Mouse (Mus musculus) midbrain, embryonic 16.5 days (tissue): ENCODE measurements around the gene Tlx2. TPM values are rescaled to one million over a fixed set of nuclear protein-coding genes. Genes with fewer than 3 reads are reported as not detected.
A peak's percentile ranks its signal among the peaks of the same experiment; 100 is the strongest.

Experiments
- ATAC-seq: fragments of 200-750 bp; cut with Nextera tagmentation; 2 replicates; pipeline ENCODE4 v1.8.0; 2017; ENCODE audit warnings: moderate TSS enrichment
- H3K27ac ChIP-seq: fragments of 300-500 bp; sonication (generic); 2 replicates; pipeline ENCODE4 v1.5.1; 2014; ENCODE audit warnings: mild to moderate bottlenecking, low read length, mixed read lengths
- H3K27me3 ChIP-seq: fragments of 300-500 bp; sonication (generic); 2 replicates; pipeline ENCODE4 v1.6.1; 2014; ENCODE audit warnings: low read depth, low read length, mixed read lengths; ENCODE audit not compliant: control insufficient read depth, insufficient read depth
- H3K36me3 ChIP-seq: fragments of 300-500 bp; sonication (generic); 2 replicates; pipeline ENCODE4 v1.6.1; 2014; ENCODE audit warnings: mild to moderate bottlenecking, low read length, moderate library complexity, mixed read lengths; ENCODE audit not compliant: control insufficient read depth, insufficient read depth
- H3K4me1 ChIP-seq: fragments of 300-500 bp; sonication (generic); 2 replicates; pipeline ENCODE4 v1.6.1; 2014; ENCODE audit warnings: mild to moderate bottlenecking, low read length, mixed read lengths; ENCODE audit not compliant: control insufficient read depth, insufficient read depth
- H3K4me2 ChIP-seq: fragments of 300-500 bp; sonication (generic); 2 replicates; pipeline ENCODE4 v1.6.1; 2014; ENCODE audit warnings: mild to moderate bottlenecking, low read length, mixed read lengths
- H3K4me3 ChIP-seq: fragments of 300-500 bp; sonication (generic); 2 replicates; pipeline ENCODE4 v1.5.1; 2014; ENCODE audit warnings: low read depth, mild to moderate bottlenecking, low read length, moderate library complexity, mixed read lengths
- H3K9ac ChIP-seq: fragments of 300-500 bp; sonication (generic); 2 replicates; pipeline ENCODE4 v1.6.1; 2014; ENCODE audit warnings: low read depth, low read length, mixed read lengths
- H3K9me3 ChIP-seq: fragments of 300-500 bp; sonication (generic); replicated peaks from 2 replicates; pipeline ENCODE4 v1.6.1; 2014; ENCODE audit warnings: mild to moderate bottlenecking, low read length, mixed read lengths; ENCODE audit not compliant: control insufficient read depth, poor library complexity, severe bottlenecking
- WGBS: fragments of 180-500 bp; shearing (Covaris S2); extraction: QIAGEN DNeasy Blood & Tissue Kit; methylation state at CpG from one replicate; pipeline ENCODE4 v1.1.7; 2014; 5-methylcytosine and 5-hydroxymethylcytosine counted together
- polyA plus RNA-seq: library from polyadenylated mRNA; unstranded; fragments of >200 nt; fragmentation: Nextera tagmentation; extraction: Ambion mirVana; gene quantifications from 2 replicates; pipeline ENCODE4 v1.2.1, GENCODE M21; 2015

Gene Tlx2
- polyA plus RNA-seq, 1 experiment from 2014 or later: not detected

GRCm38 (mm10) chr6:83033249-83034185, 36.6 kb downstream of the Tlx2 start, which contains the start of the genes Dok1 and Loxl3:
Gene Dok1 (minus strand): TSS chr6:83033471.
Gene Loxl3 (plus strand): TSS chr6:83034173.
- under 1% methylated on average over 48 of the region's 51 CpGs for WGBS
- H3K4me2 ChIP-seq: peak within 1 kb of the TSS; percentile 84
- H3K9me3 ChIP-seq: no peaks in the 10 kb centered on the region
- H3K36me3 ChIP-seq: no peaks in the 10 kb centered on the region
- peak within 1 kb of the TSS; percentile 32 for H3K27ac ChIP-seq
- H3K9ac ChIP-seq: peak within 1 kb of the TSS; percentile 58
- H3K4me1 ChIP-seq: peaks cover 18% of the 10 kb centered on the region
- peak within 1 kb of the TSS; percentile 47 for H3K4me3 ChIP-seq
- peak; percentile 47 for ATAC-seq
- peaks cover 25% of the 10 kb centered on the region for H3K27me3 ChIP-seq

DNA sequence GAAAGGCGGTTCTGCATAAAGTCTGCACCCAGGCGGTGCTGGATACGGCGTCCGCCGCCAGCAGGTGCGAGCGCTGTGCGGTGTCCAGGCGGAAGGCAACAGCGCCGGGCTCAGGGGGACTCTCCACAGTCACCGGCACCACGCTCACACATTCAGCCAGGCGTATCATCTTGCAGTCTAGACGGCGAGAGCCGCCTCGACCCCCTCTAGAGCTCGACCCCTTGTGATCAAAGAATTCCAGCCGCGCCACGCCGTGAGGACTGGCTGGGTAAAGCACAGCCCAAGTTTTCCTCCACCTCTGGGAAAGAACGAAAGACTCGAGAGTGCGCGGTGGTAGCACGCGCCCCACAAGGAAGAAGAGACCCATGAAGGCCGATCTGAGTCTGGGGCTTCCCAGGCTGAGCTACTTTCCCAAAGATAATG, 37.3 kb downstream of the Tlx2 start:
- peak overlapping the region; percentile 58 for H3K9ac ChIP-seq
- peak overlapping the region; percentile 84 for H3K4me2 ChIP-seq
- H3K9me3 ChIP-seq: no peaks in the 10 kb centered on the region
- peaks cover 25% of the 10 kb centered on the region for H3K27me3 ChIP-seq
- H3K27ac ChIP-seq: no peak overlapping the region
- peak overlapping the region; percentile 47 for H3K4me3 ChIP-seq
- no peaks in the 10 kb centered on the region for H3K36me3 ChIP-seq
- peaks cover 16% of the 10 kb centered on the region for H3K4me1 ChIP-seq
- ATAC-seq: peak; percentile 56
- WGBS: under 1% methylated on average over 31 of the region's 31 CpGs

DNA sequence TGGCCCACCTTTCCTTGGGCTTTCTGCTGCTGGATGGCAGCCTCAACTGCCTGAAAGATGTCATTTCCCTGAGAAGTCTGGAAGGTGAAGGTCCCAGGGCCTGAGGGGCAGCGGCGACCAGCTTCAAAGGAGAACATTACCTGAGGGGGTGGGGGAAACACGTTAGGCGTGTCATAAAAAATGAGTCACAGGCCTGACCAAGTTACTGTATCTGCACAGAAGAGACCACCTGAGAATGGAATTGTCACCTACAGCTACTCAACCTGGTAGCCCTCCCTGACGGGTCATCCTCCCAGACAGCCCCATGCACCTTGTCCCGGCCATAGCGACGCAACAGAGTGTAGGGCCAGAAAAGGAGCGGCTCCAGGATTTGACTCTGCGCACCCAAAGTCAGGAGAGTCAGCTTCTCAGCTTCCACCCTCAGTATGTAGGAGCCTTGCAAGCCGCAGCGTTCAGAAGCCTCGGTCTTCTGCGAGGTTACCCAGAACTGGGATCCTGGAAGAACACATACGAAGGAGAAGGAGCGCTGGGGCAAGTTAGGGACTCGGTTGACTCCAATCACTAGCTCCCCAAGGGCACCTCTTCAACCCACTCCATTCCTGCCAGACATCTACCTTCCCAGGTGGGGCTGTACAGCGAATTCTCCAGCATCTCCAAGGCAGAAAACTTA, 38.0 kb downstream of the Tlx2 start:
- Histone ChIP-seq H3K36me3 (no peaks in the 10 kb centered on the region), H3K9ac (no peak overlapping the region), H3K4me3 (peak overlapping the region; percentile 47), H3K27ac (no peak overlapping the region), H3K9me3 (no peaks in the 10 kb centered on the region), H3K4me2 (peak overlapping the region; percentile 84), H3K27me3 (peaks cover 25% of the 10 kb centered on the region), H3K4me1 (peaks cover 16% of the 10 kb centered on the region)
- no peak for ATAC-seq
- WGBS: 23% methylated on average over 18 of the region's 18 CpGs

DNA sequence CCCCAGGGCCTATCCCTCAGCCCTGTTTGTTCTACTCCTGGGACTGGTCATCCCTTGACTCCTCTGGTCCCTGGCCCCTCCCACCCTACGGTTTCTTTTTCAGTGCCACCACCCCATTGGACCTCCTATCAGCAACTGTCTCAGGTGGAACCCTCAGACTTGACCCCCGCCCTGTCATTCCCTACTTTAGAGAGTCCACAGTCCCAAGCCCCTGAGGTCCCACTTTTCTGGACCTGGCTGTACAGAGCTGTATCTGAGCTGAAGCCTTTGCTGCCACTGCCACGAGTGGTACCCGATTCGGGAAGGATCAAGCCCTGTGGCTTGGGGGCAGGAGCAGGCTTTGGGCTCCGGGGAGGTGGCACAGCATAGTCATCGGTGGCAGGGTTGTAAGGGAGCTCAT, 39.0 kb downstream of the Tlx2 start:
- no peaks in the 10 kb centered on the region for H3K9me3 ChIP-seq
- H3K36me3 ChIP-seq: no peaks in the 10 kb centered on the region
- H3K4me3 ChIP-seq: no peak overlapping the region
- H3K27me3 ChIP-seq: peaks cover 25% of the 10 kb centered on the region
- WGBS: 62% methylated on average over 7 of the region's 7 CpGs
- H3K4me2 ChIP-seq: no peak overlapping the region
- peaks cover 16% of the 10 kb centered on the region for H3K4me1 ChIP-seq
- no peak overlapping the region for H3K27ac ChIP-seq
- no peak for ATAC-seq
- H3K9ac ChIP-seq: no peak overlapping the region

DNA sequence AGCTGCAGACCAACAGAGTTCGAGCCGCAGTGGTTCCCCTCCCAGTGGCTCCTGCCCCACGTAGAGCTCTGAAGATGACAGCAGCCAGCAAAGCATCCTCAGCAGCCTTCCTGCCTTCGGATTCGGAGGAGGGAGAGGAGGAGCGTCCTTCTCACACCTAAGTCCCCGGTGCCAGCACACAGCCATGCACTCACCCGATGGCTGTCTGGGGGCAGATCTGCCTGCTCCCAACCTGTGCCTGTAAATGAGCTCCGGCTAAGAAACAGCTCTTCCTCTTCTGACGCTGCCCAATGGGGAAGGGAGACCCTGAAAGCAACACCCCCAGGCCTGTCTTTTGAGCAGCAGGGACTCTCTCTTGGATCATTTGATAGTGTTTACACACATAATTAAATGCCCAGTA, 40.3 kb downstream of the Tlx2 start:
- 19% methylated on average over 10 of the region's 10 CpGs for WGBS
- no peaks in the 10 kb centered on the region for H3K36me3 ChIP-seq
- H3K27ac ChIP-seq: no peak overlapping the region
- no peak overlapping the region for H3K4me3 ChIP-seq
- H3K4me2 ChIP-seq: no peak overlapping the region
- H3K27me3 ChIP-seq: peaks cover 24% of the 10 kb centered on the region
- ATAC-seq: no peak
- H3K4me1 ChIP-seq: peaks cover 16% of the 10 kb centered on the region
- no peaks in the 10 kb centered on the region for H3K9me3 ChIP-seq
- H3K9ac ChIP-seq: no peak overlapping the region

- Histone ChIP-seq H3K4me1 (peaks cover 4% of the 10 kb centered on the region; the same call in 1 of the 2 replicates), H3K9ac (no peak overlapping the region), H3K27me3 (peaks cover 7% of the 10 kb centered on the region), H3K9me3 (no peaks in the 10 kb centered on the region), H3K4me3 (no peak overlapping the region), H3K4me2 (no peak overlapping the region), H3K36me3 (no peaks in the 10 kb centered on the region), H3K27ac (no peak overlapping the region)
- no peak for ATAC-seq
- 60% methylated on average over 7 of the region's 9 CpGs for WGBS
These were observed 42.4 kb downstream of the Tlx2 start for GRCm38 (mm10) chr6:83027706-83028105.

DNA sequence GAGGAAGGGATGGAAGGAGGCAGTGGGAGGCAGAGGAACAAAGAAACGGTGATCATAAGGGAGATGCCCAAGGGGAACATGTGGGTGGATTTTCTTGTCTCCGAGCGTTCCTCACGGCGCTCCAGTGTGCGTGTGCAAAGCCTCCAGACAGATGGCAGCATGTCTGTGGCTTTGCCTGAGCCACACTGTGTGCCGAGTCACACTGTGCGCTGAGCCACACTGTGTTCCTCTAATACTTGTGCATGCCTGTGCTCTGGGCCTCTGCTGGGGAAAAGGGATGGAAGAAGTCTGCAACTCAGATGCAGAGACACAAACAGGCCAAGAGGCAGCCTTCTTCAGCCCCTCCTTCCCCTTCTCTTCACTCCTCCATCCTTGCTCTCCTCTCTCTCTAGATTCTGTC, 42.8 kb downstream of the Tlx2 start:
- peaks cover 7% of the 10 kb centered on the region for H3K27me3 ChIP-seq
- no peaks in the 10 kb centered on the region for H3K9me3 ChIP-seq
- no peak overlapping the region for H3K9ac ChIP-seq
- WGBS: 69% methylated on average over 8 of the region's 8 CpGs
- peaks cover under 1% of the 10 kb centered on the region; the same call in 1 of the 2 replicates for H3K4me1 ChIP-seq
- no peak overlapping the region for H3K27ac ChIP-seq
- ATAC-seq: no peak
- no peak overlapping the region for H3K4me3 ChIP-seq
- no peaks in the 10 kb centered on the region for H3K36me3 ChIP-seq
- no peak overlapping the region for H3K4me2 ChIP-seq

DNA sequence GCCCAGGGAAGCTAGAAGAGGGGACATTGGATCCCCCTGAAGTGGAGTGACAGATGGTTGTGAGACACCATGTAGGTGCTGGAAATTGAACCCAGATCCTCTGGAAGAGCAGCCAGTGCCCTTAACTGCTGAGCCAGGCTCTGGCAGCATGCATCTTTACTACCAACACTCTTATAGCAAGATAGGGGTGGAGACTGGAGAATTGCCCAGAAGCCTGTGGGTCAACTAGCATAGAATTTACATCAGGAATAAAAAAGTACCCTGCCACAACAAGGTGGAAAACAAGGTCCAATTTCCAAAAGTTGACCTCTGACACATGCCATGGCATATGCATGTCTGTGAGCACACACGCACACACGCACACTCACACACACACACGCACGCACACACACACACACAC, 44.9 kb downstream of the Tlx2 start:
- H3K9ac ChIP-seq: no peak overlapping the region
- H3K27ac ChIP-seq: no peak overlapping the region
- H3K4me2 ChIP-seq: no peak overlapping the region
- H3K4me1 ChIP-seq: no peaks in the 10 kb centered on the region
- 92% methylated on average over 4 of the region's 4 CpGs for WGBS
- ATAC-seq: no peak
- H3K4me3 ChIP-seq: no peak overlapping the region
- H3K36me3 ChIP-seq: no peaks in the 10 kb centered on the region
- no peaks in the 10 kb centered on the region for H3K9me3 ChIP-seq
- no peaks in the 10 kb centered on the region; the same call in 1 of the 2 replicates for H3K27me3 ChIP-seq

DNA sequence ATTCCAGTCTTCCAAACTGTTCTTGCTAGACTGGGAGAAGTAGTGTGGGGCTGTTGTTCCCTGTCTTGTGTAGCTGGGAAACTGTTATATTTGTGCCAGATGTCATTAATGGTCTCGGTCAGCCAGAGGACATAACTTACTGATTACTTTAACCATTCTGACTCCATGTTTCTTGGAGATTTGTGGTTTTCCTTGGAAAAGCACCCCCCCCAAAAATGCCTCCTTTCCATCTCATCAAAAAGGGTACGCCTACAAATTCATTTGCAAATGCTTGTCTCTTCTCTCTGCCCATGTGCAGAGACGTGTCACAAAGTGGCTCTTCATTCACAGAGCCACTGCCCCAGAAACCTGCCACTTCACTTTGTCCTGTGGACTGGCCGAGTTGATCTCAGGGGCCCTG, 45.7 kb downstream of the Tlx2 start:
- no peak overlapping the region for H3K9ac ChIP-seq
- no peaks in the 10 kb centered on the region for H3K36me3 ChIP-seq
- no peaks in the 10 kb centered on the region for H3K4me1 ChIP-seq
- no peak overlapping the region for H3K4me2 ChIP-seq
- no peaks in the 10 kb centered on the region; the same call in 1 of the 2 replicates for H3K27me3 ChIP-seq
- H3K4me3 ChIP-seq: no peak overlapping the region
- no peaks in the 10 kb centered on the region for H3K9me3 ChIP-seq
- 72% methylated on average over 4 of the region's 4 CpGs for WGBS
- no peak overlapping the region for H3K27ac ChIP-seq
- ATAC-seq: no peak
